Mouse (Mus musculus) midbrain, postnatal 0 days (tissue): ENCODE measurements around the gene Akap13. TPM values are rescaled to one million over a fixed set of nuclear protein-coding genes. Genes with fewer than 3 reads are reported as not detected.

Experiments
- ATAC-seq: fragments of 200-750 bp; cut with Nextera tagmentation; 2 replicates; pipeline ENCODE4 v1.8.0; 2017; ENCODE audit warnings: moderate number of reproducible peaks, mild to moderate bottlenecking, moderate TSS enrichment, moderate library complexity; ENCODE audit not compliant: low FRiP score
- DNase-seq: peaks from one replicate; pipeline ENCODE4 v3.0.0-alpha.2; 2015; ENCODE audit warnings: low spot score
- H3K27ac ChIP-seq: fragments of 300-500 bp; sonication (generic); 2 replicates; pipeline ENCODE4 v1.5.1; 2014; ENCODE audit warnings: low read depth, mild to moderate bottlenecking, low read length, mixed read lengths
- H3K27me3 ChIP-seq: fragments of 300-500 bp; sonication (generic); 2 replicates; pipeline ENCODE4 v1.6.1; 2014; ENCODE audit warnings: low read length, control low read depth, mixed read lengths; ENCODE audit not compliant: insufficient read depth
- H3K36me3 ChIP-seq: fragments of 300-500 bp; sonication (generic); 2 replicates; pipeline ENCODE4 v1.6.1; 2014; ENCODE audit warnings: low read length, control low read depth, mixed read lengths; ENCODE audit not compliant: insufficient read depth
- H3K4me1 ChIP-seq: fragments of 300-500 bp; sonication (generic); 2 replicates; pipeline ENCODE4 v1.6.1; 2014; ENCODE audit warnings: mild to moderate bottlenecking, control low read depth, antibody characterized with exemption, low read length, mixed read lengths; ENCODE audit not compliant: insufficient read depth
- H3K4me2 ChIP-seq: fragments of 300-500 bp; sonication (generic); 2 replicates; pipeline ENCODE4 v1.6.1; 2014; ENCODE audit warnings: low read depth, mild to moderate bottlenecking, low read length, mixed read lengths; ENCODE audit not compliant: poor library complexity, severe bottlenecking
- H3K4me3 ChIP-seq: fragments of 300-500 bp; sonication (generic); 2 replicates; pipeline ENCODE4 v1.5.1; 2014; ENCODE audit warnings: low read depth, mild to moderate bottlenecking, low read length, moderate library complexity
- H3K9ac ChIP-seq: fragments of 300-500 bp; sonication (generic); replicated peaks from 2 replicates; pipeline ENCODE4 v1.6.1; 2014; ENCODE audit warnings: mild to moderate bottlenecking, low read length, moderate library complexity, mixed read lengths; ENCODE audit not compliant: poor library complexity, severe bottlenecking
- H3K9me3 ChIP-seq: fragments of 300-500 bp; sonication (generic); 2 replicates; pipeline ENCODE4 v1.6.1; 2016; ENCODE audit warnings: low read length, control low read depth
- CTCF ChIP-seq: IDR thresholded peaks from 2 replicates; pipeline ENCODE4 v1.5.1; 2016; ENCODE audit warnings: antibody characterized with exemption, mild to moderate bottlenecking
- WGBS: fragments of 180-500 bp; shearing (Covaris S2); extraction: QIAGEN DNeasy Blood & Tissue Kit; methylation state at CpG from one replicate; pipeline ENCODE4 v1.1.7; 2014; 5-methylcytosine and 5-hydroxymethylcytosine counted together
- polyA plus RNA-seq: library from polyadenylated mRNA; unstranded; fragments of >200 nt; fragmentation: Nextera tagmentation; extraction: Ambion mirVana; gene quantifications from 2 replicates; pipeline ENCODE4 v1.2.1, GENCODE M21; 2015
- total RNA-seq: library from RNA; depleted of rRNA; stranded (reverse); fragments of >200 nt; gene quantifications from 2 replicates; pipeline ENCODE4 v1.2.3, GENCODE M21; 2014

Gene Akap13
- total and polyA plus RNA-seq, 2 experiments from 2014 or later = 11.7 to 24.6 TPM

DNA sequence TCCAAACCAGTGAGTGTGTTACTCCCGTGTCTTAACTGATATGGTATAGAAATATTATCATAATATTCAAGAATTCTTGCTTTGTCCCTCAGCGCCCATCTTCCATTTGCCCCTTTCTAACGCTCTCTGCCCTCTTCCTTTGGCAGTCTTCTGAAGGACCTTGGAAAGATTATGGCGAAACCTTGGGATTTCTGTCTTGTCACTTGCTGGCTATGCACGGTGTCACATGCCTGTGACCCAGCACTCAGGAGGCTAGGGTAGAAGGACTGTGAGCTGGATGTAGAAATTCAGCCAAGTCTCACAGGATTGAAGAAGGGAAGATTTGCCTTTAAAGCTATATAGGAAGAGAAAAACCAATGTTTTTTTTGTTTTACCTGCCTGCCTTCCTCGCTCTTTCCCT is 212.2 kb downstream of the Akap13 start:
- TF ChIP-seq CTCF = no peak
- no peak overlapping the region for H3K4me3 ChIP-seq
- WGBS = 98% methylated on average over 6 of the region's 6 CpGs
- no peaks in the 10 kb centered on the region for H3K27me3 ChIP-seq
- no peaks in the 10 kb centered on the region for H3K9me3 ChIP-seq
- no peak overlapping the region for H3K4me2 ChIP-seq
- no peak for ATAC-seq
- no peak for DNase-seq
- no peak overlapping the region for H3K27ac ChIP-seq
- H3K36me3 ChIP-seq = no peaks in the 10 kb centered on the region
- H3K9ac ChIP-seq = no peak overlapping the region
- H3K4me1 ChIP-seq = no peaks in the 10 kb centered on the region

GRCm38 (mm10) chr7:75668396-75668795 is 213.1 kb downstream of the Akap13 start:
- WGBS = 92% methylated on average over 1 of the region's 1 CpGs

GRCm38 (mm10) chr7:75669416-75669815 is 214.1 kb downstream of the Akap13 start:
- no peak for DNase-seq

More at GRCm38 (mm10) chr7:75668396-75668795, 213.1 kb downstream of the Akap13 start:
- Histone ChIP-seq H3K9me3 (no peaks in the 10 kb centered on the region), H3K4me2 (no peak overlapping the region), H3K36me3 (no peaks in the 10 kb centered on the region), H3K9ac (no peak overlapping the region), H3K4me3 (no peak overlapping the region), H3K27me3 (no peaks in the 10 kb centered on the region), H3K27ac (no peak overlapping the region), H3K4me1 (no peaks in the 10 kb centered on the region)
- DNase-seq (no peak), ATAC-seq (no peak)
- TF ChIP-seq CTCF = no peak

DNA sequence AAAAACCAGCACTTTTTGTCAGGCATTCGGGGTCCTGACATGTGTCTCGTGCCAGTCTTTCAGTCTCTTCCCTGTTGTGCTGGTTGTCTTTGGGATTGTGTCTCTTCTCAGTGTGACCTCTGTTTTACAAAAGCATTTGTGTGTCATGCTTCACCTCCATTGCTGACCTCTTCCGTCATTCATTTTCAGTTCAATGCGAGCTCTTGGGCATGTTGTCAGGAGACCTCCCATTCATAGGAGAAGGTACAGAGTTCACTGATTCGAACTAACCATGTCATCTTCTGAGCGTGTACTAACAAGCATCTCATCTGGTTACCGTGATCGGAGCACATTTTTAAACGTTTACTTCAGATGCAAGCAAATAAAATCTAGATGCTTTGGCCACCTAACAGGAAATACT is 224.3 kb downstream of the Akap13 start:
- no peaks in the 10 kb centered on the region for H3K9me3 ChIP-seq
- H3K4me2 ChIP-seq = no peak overlapping the region
- no peaks in the 10 kb centered on the region for H3K36me3 ChIP-seq
- H3K9ac ChIP-seq = no peak overlapping the region
- H3K27ac ChIP-seq = no peak overlapping the region
- TF ChIP-seq CTCF = no peak
- no peak for DNase-seq
- no peaks in the 10 kb centered on the region for H3K27me3 ChIP-seq
- no peak for ATAC-seq
- WGBS = 47% methylated on average over 9 of the region's 9 CpGs
- no peak overlapping the region for H3K4me3 ChIP-seq
- H3K4me1 ChIP-seq = no peaks in the 10 kb centered on the region

More at GRCm38 (mm10) chr7:75669416-75669815, 214.1 kb downstream of the Akap13 start:
- ATAC-seq = no peak
- Histone ChIP-seq H3K4me1 (no peaks in the 10 kb centered on the region), H3K9me3 (no peaks in the 10 kb centered on the region), H3K4me2 (no peak overlapping the region), H3K36me3 (no peaks in the 10 kb centered on the region), H3K27ac (no peak overlapping the region), H3K9ac (no peak overlapping the region), H3K4me3 (no peak overlapping the region), H3K27me3 (no peaks in the 10 kb centered on the region)
- TF ChIP-seq CTCF = no peak
- 80% methylated on average over 6 of the region's 6 CpGs for WGBS

DNA sequence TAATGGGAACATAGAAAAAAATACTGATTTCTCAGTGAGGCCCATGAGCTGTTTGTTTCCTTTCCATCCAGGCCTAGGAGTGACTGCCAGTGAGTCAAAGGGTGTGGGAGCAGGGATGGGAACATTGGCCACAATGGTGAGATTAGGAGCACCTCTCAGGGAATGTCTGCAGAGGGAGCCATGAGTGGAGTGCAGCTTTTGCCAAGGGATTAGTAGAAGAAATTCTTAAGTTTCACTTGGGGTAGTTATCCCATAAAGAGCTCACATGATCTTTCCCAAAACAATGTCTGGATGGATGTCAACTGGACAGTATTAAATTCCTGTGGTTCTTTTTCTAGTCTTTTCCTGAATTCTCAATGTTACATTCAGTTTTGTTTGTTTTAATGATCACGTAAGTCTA is 227.6 kb downstream of the Akap13 start:
- DNase-seq = no peak
- no peak for ATAC-seq
- Histone ChIP-seq H3K9me3 (no peaks in the 10 kb centered on the region), H3K36me3 (no peaks in the 10 kb centered on the region), H3K4me3 (no peak overlapping the region), H3K27me3 (no peaks in the 10 kb centered on the region), H3K4me2 (no peak overlapping the region), H3K4me1 (no peaks in the 10 kb centered on the region), H3K27ac (no peak overlapping the region), H3K9ac (no peak overlapping the region)
- WGBS = 88% methylated on average over 1 of the region's 1 CpGs
- no peak for TF ChIP-seq CTCF

DNA sequence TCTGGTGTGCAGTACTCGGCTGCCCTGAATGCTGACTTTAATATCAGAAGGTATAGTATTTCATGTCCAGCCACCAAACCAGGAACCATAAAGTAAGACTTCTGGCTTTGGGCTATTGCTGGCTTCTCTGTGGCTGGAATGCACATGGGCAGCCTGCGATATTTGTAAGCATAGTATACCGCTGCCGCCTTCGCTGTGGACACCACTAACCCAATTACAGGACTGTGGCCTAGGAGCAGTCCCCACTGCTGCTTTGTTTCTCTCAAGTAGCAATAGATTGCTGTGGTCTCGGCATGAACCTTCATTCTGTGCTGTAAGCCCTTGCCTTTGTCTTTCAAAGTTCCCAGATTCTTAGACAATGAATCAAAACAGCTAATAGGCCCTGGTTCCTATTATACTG is 228.1 kb downstream of the Akap13 start:
- WGBS = 78% methylated on average over 6 of the region's 6 CpGs
- Histone ChIP-seq H3K36me3 (no peaks in the 10 kb centered on the region), H3K27ac (no peak overlapping the region), H3K9ac (no peak overlapping the region), H3K4me3 (no peak overlapping the region), H3K9me3 (no peaks in the 10 kb centered on the region), H3K4me2 (no peak overlapping the region), H3K27me3 (no peaks in the 10 kb centered on the region), H3K4me1 (no peaks in the 10 kb centered on the region)
- TF ChIP-seq CTCF = no peak
- ATAC-seq (no peak), DNase-seq (no peak)
